Mouse (Mus musculus) forebrain, embryonic 13.5 days (tissue): ENCODE data around the gene Gm49325. TPM values are rescaled to one million over a fixed set of nuclear protein-coding genes. Genes with fewer than 3 reads are reported as not detected.

Source experiments
- ATAC-seq: fragments of 200-750 bp; cut with Nextera tagmentation; 2 replicates; pipeline ENCODE4 v1.8.0; 2017
- H3K27ac ChIP-seq: fragments of 300-500 bp; sonication (generic); 2 replicates; pipeline ENCODE4 v1.5.1; 2015; ENCODE audit warnings: inconsistent platforms, mild to moderate bottlenecking, moderate library complexity
- H3K27me3 ChIP-seq: fragments of 300-500 bp; sonication (generic); 2 replicates; pipeline ENCODE4 v1.6.1; 2015; ENCODE audit warnings: mild to moderate bottlenecking, inconsistent platforms
- H3K36me3 ChIP-seq: fragments of 300-500 bp; sonication (generic); 2 replicates; pipeline ENCODE4 v1.6.1; 2015; ENCODE audit warnings: mild to moderate bottlenecking, inconsistent platforms; ENCODE audit not compliant: poor library complexity, severe bottlenecking
- H3K4me1 ChIP-seq: fragments of 300-500 bp; sonication (generic); 2 replicates; pipeline ENCODE4 v1.6.1; 2015; ENCODE audit warnings: inconsistent platforms
- H3K4me2 ChIP-seq: fragments of 300-500 bp; sonication (generic); 2 replicates; pipeline ENCODE4 v1.6.1; 2015; ENCODE audit warnings: inconsistent platforms, mild to moderate bottlenecking, moderate library complexity
- H3K4me3 ChIP-seq: fragments of 300-500 bp; sonication (generic); 2 replicates; pipeline ENCODE4 v1.5.1; 2015; ENCODE audit warnings: mild to moderate bottlenecking, inconsistent platforms
- H3K9ac ChIP-seq: fragments of 300-500 bp; sonication (generic); 2 replicates; pipeline ENCODE4 v1.6.1; 2015; ENCODE audit warnings: mild to moderate bottlenecking, inconsistent platforms
- H3K9me3 ChIP-seq: fragments of 300-500 bp; sonication (generic); replicated peaks from 2 replicates; pipeline ENCODE4 v1.6.1; 2016; ENCODE audit warnings: inconsistent platforms
- WGBS: fragments of 180-500 bp; shearing (Covaris S2); methylation state at CpG from one replicate; pipeline ENCODE4 v1.1.7; 2015; 5-methylcytosine and 5-hydroxymethylcytosine counted together
- polyA plus RNA-seq: library from polyadenylated mRNA; unstranded; fragments of >200 nt; fragmentation: Nextera tagmentation; extraction: Ambion mirVana; gene quantifications from 2 replicates; pipeline ENCODE4 v1.2.1, GENCODE M21; 2015

Gene Gm49325
- polyA plus RNA-seq, 1 experiment from 2014 or later, result not detected

DNA sequence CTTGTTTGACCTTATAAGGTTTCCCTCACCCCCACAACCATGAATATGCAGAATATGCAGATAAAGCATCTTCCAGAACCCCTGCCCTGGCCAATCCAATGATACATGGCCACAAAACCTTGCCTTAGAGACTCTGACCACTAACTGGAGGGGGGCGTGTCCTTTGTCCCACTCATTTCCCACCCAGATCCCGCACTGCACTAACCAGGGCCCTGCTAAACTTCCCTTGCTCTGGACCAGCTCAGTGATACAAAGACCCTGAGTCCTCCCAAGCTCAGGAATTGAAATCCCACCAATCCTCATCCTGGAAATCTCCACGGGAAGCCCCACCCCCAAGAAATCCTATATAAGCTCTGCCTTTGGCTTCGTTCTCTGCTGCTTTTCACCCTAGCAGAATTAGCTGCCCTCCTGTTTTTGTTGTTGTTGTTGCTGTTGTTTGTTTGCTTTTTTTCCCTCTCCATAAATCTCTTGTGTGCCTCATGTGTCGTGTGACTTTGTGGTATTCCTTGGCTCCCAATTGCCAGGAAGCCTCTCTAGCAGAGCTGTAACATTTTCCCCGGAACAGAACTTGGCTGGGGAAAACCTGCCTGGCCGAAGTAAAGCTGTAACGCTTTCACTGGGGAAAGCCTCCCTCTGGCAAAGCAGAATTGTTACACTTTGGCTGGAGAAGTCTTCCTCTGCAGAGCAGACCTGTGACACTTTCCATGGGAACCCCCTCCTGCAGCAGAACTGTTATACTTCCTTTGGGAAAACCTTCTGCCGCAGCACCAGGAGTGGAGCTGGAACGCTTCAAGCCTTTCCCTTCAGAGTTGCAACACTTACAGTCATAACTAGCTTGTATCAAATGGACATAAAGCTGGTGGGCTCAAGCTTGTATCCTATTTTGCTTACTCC is 25.7 kb upstream of the Gm49325 start:
- H3K4me3 ChIP-seq, result no peak overlapping the region
- H3K27ac ChIP-seq, result no peak overlapping the region
- H3K9me3 ChIP-seq, result no peaks in the 10 kb centered on the region
- no peak overlapping the region for H3K9ac ChIP-seq
- no peaks in the 10 kb centered on the region for H3K36me3 ChIP-seq
- H3K27me3 ChIP-seq, result no peaks in the 10 kb centered on the region
- H3K4me2 ChIP-seq, result 0 out of 2 replicates have a peak overlapping the region, but pooled peaks have one; percentile 74
- no peak for ATAC-seq
- WGBS, result 69% methylated on average over 10 of the region's 10 CpGs
- peaks cover 27% of the 10 kb centered on the region for H3K4me1 ChIP-seq

DNA sequence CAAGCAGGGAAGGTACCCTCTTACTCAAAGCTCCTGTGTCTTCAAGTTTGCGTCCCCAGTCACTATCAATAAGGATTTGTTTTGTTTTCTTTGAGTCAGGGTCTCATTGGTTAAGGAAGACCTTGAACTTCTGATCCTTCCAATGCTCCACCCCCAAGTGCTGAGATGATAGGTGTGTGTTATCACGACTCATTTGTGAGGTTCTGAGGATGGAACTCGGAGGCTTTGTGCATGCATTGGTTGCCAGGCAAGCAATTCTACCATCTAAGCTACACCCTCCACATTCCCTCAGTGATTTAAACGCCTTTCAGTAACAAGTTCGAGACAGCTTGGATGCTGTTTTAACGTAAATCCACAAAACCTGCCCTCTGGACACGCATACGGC is 25.0 kb upstream of the Gm49325 start:
- Histone ChIP-seq H3K4me1 (peaks cover 27% of the 10 kb centered on the region), H3K4me3 (peak overlapping the region; percentile 90), H3K27me3 (no peaks in the 10 kb centered on the region), H3K4me2 (peak overlapping the region; percentile 74), H3K9ac (peak overlapping the region; percentile 91), H3K9me3 (no peaks in the 10 kb centered on the region), H3K36me3 (no peaks in the 10 kb centered on the region), H3K27ac (peak overlapping the region; percentile 72)
- peak; percentile 19 for ATAC-seq
- WGBS, result 14% methylated on average over 8 of the region's 8 CpGs

GRCm38 (mm10) chr10:77581408-77582284 is 24.4 kb upstream of the Gm49325 start, which contains the start of gene Pttg1ip:
Gene Pttg1ip, plus strand, starts transcription at chr10:77581720.
- H3K36me3 ChIP-seq, result no peaks in the 10 kb centered on the region
- peak within 1 kb of the TSS; percentile 91 for H3K9ac ChIP-seq
- H3K4me3 ChIP-seq, result peak within 1 kb of the TSS; percentile 90
- H3K4me2 ChIP-seq, result peak within 1 kb of the TSS; percentile 74
- no peaks in the 10 kb centered on the region for H3K27me3 ChIP-seq
- H3K27ac ChIP-seq, result peak within 1 kb of the TSS; percentile 83
- H3K9me3 ChIP-seq, result no peaks in the 10 kb centered on the region
- WGBS, result under 1% methylated on average over 64 of the region's 64 CpGs
- H3K4me1 ChIP-seq, result peaks cover 27% of the 10 kb centered on the region
- peak; percentile 98 for ATAC-seq

- WGBS, result 12% methylated on average over 8 of the region's 8 CpGs
These were observed 23.7 kb upstream of the Gm49325 start for GRCm38 (mm10) chr10:77582285-77582618.

GRCm38 (mm10) chr10:77583795-77584422 is 22.1 kb upstream of the Gm49325 start:
- Histone ChIP-seq H3K36me3 (peaks cover 16% of the 10 kb centered on the region; the same call in 1 of the 2 replicates), H3K4me1 (peaks cover 27% of the 10 kb centered on the region), H3K9ac (no peak overlapping the region), H3K4me2 (no peak overlapping the region), H3K27ac (no peak overlapping the region), H3K4me3 (no peak overlapping the region), H3K27me3 (no peaks in the 10 kb centered on the region), H3K9me3 (no peaks in the 10 kb centered on the region)
- WGBS, result 81% methylated on average over 10 of the region's 10 CpGs
- ATAC-seq, result no peak

More at GRCm38 (mm10) chr10:77582285-77582618, 23.7 kb upstream of the Gm49325 start:
- Histone ChIP-seq H3K4me3 (peak overlapping the region; percentile 90), H3K9me3 (no peaks in the 10 kb centered on the region), H3K4me2 (peak overlapping the region; percentile 74), H3K9ac (peak overlapping the region; percentile 91), H3K4me1 (peaks cover 27% of the 10 kb centered on the region), H3K36me3 (peaks cover under 1% of the 10 kb centered on the region; the same call in 1 of the 2 replicates), H3K27me3 (no peaks in the 10 kb centered on the region), H3K27ac (no peak overlapping the region; the same call in 1 of the 2 replicates)
- ATAC-seq, result no peak

DNA sequence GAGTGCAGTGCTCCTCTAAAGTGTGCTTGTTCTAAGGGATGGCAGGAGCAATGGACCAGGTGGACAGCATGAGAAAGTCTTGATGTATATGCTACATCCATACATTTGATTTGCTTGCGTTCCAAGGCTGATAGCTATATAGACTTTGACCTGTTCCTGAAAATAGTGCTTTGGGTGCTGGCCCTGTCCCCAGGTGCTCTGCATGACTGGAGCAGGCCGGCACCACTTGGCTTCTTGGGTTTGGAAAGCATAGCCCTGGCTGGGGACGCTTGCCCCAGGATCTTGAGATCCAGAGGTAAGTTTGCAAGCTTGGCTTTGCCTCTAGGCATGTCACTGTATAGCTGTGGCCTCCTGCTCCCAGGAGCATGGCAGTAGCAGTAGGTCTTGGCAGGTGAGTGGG is 19.4 kb upstream of the Gm49325 start:
- Histone ChIP-seq H3K4me2 (no peak overlapping the region), H3K9me3 (no peaks in the 10 kb centered on the region), H3K36me3 (peaks cover 39% of the 10 kb centered on the region), H3K9ac (no peak overlapping the region), H3K4me1 (peaks cover 22% of the 10 kb centered on the region), H3K27ac (no peak overlapping the region), H3K4me3 (no peak overlapping the region), H3K27me3 (no peaks in the 10 kb centered on the region)
- ATAC-seq, result no peak
- 92% methylated on average over 3 of the region's 3 CpGs for WGBS

DNA sequence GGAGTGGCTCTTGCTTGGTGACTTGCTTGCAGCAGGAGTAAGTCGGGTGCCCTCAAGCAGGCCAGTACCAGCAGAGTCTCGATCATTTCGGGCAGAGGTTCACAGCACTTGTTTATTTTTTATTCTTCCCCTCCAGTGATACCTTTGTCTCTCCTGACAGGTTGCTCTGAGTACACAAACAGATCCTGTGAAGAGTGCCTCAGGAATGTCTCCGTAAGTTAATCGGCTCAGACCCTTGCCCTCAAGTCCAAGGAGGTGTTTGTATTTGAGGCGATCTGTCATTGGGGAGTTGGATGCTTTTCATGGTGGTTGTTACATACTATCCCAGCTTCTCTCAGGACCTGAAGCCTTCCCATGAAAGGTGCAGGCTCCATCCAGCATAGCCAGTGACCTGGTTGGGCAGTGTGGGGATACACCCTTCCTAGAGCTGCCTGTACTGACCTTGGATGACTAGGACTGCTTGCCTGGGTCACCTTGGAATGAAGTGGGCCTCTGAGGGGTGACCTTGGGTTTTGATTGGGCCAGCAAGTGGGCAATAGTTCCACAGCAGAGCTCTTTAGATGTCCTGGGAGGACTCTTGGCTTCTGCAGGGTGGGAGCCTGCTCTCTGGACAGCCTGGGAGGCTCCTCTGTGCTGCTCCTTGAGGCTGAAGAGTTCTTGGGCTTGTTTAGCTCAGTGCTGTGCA is 18.8 kb upstream of the Gm49325 start:
- Histone ChIP-seq H3K27ac (no peak overlapping the region), H3K9me3 (no peaks in the 10 kb centered on the region), H3K27me3 (no peaks in the 10 kb centered on the region), H3K36me3 (peaks cover 43% of the 10 kb centered on the region), H3K4me1 (peaks cover 19% of the 10 kb centered on the region), H3K4me3 (no peak overlapping the region), H3K4me2 (no peak overlapping the region), H3K9ac (no peak overlapping the region)
- 96% methylated on average over 6 of the region's 6 CpGs for WGBS
- no peak for ATAC-seq

GRCm38 (mm10) chr10:77588036-77588435 is 18.0 kb upstream of the Gm49325 start:
- Histone ChIP-seq H3K4me3 (no peak overlapping the region), H3K27ac (no peak overlapping the region), H3K27me3 (no peaks in the 10 kb centered on the region), H3K4me1 (peaks cover 11% of the 10 kb centered on the region), H3K9me3 (no peaks in the 10 kb centered on the region), H3K36me3 (peaks cover 51% of the 10 kb centered on the region), H3K4me2 (no peak overlapping the region), H3K9ac (no peak overlapping the region)
- ATAC-seq, result no peak
- 86% methylated on average over 2 of the region's 2 CpGs for WGBS

DNA sequence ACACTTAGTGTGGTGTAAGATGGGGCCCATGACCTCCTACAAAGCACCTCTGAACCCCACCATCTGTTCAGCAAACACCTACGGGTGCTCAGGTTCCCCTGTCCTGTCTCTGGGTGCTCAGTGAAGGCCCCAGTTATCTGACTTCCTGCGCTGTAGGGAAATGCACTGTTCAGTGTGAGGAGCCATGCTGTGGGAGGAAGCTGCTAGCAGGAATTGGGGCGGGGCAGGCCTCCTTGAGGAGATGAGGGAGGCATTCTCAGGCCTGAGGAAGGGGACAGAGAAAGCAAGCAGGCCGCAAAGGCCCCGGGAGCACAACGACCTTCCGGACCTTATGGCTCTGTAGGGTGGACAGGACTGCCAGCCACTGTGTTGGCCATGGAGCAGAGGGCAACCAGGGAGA is 16.9 kb upstream of the Gm49325 start:
- no peak for ATAC-seq
- Histone ChIP-seq H3K9ac (no peak overlapping the region), H3K4me1 (peaks cover under 1% of the 10 kb centered on the region; the same call in 1 of the 2 replicates), H3K36me3 (peaks cover 62% of the 10 kb centered on the region), H3K4me2 (no peak overlapping the region), H3K9me3 (no peaks in the 10 kb centered on the region), H3K4me3 (no peak overlapping the region), H3K27ac (peak overlapping the region; percentile 6; the same call in 1 of the 2 replicates), H3K27me3 (no peaks in the 10 kb centered on the region)
- WGBS, result 91% methylated on average over 7 of the region's 7 CpGs

- Histone ChIP-seq H3K4me3 (no peak overlapping the region), H3K9ac (no peak overlapping the region), H3K4me2 (no peak overlapping the region), H3K36me3 (peaks cover 68% of the 10 kb centered on the region), H3K4me1 (no peaks in the 10 kb centered on the region), H3K27me3 (no peaks in the 10 kb centered on the region), H3K9me3 (no peaks in the 10 kb centered on the region), H3K27ac (no peak overlapping the region)
- no peak for ATAC-seq
- WGBS, result 80% methylated on average over 8 of the region's 8 CpGs
These were observed 16.2 kb upstream of the Gm49325 start for GRCm38 (mm10) chr10:77589749-77590148.

DNA sequence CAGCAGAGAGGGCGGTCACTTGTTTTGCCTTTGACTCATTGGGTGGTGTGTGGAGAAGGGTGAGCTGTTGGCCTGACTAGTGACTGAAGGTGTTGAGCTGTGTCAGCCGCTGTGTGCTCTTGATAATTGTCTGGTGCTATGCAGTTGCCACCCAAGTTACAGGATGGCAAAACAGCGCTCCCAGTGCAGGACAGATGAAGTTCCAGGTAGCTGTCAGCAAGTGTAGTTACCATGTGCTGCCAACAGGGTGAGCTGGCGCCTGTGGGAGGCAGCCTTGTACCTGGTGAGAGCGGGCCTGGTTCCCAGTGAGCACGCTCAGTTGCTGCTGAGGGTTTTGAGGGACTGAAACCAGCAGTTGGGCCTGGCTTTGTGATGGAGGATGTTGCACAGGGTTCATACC is 15.2 kb upstream of the Gm49325 start:
- H3K4me1 ChIP-seq, result no peaks in the 10 kb centered on the region
- 30% methylated on average over 6 of the region's 6 CpGs for WGBS
- peaks cover 79% of the 10 kb centered on the region for H3K36me3 ChIP-seq
- no peaks in the 10 kb centered on the region for H3K9me3 ChIP-seq
- no peak overlapping the region for H3K9ac ChIP-seq
- no peaks in the 10 kb centered on the region for H3K27me3 ChIP-seq
- ATAC-seq, result peak; percentile 63; the same call in 1 of the 2 replicates
- no peak overlapping the region for H3K27ac ChIP-seq
- H3K4me3 ChIP-seq, result no peak overlapping the region
- no peak overlapping the region for H3K4me2 ChIP-seq
